Mouse (Mus musculus) T-cell, adult 2 months (primary cell): ENCODE results near the gene Pfkfb3.

ENCODE experiments used
- DNase-seq: peaks from one replicate; pipeline ENCODE4 v3.0.0; 2022; ENCODE audit warnings: low spot score

Pfkfb3 gene

GRCm38 (mm10) chr2:11428621-11429020 lies 125.3 kb downstream of the Pfkfb3 start:
- no peak for DNase-seq

DNA sequence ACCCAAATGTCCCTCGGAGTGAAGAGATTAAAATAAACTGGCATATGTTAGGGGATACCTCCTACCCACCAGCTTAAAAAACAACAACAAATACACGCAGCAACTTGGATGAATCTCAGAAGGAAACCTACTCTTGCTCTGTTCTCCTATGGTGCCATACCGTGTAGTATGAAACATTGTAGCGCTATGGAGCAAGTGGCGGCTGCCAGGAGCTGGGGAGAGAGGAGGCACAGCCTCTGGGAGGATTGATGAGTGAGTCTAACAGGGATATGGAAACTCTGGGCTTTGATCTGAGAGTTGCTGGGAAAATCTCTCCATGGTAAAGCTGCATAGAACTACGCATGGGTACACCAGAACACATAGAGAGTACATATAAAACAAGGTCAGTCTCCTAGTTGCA lies 126.3 kb downstream of the Pfkfb3 start:
- DNase-seq = no peak

GRCm38 (mm10) chr2:11426379-11426778 lies 127.5 kb downstream of the Pfkfb3 start:
- DNase-seq = no peak

DNA sequence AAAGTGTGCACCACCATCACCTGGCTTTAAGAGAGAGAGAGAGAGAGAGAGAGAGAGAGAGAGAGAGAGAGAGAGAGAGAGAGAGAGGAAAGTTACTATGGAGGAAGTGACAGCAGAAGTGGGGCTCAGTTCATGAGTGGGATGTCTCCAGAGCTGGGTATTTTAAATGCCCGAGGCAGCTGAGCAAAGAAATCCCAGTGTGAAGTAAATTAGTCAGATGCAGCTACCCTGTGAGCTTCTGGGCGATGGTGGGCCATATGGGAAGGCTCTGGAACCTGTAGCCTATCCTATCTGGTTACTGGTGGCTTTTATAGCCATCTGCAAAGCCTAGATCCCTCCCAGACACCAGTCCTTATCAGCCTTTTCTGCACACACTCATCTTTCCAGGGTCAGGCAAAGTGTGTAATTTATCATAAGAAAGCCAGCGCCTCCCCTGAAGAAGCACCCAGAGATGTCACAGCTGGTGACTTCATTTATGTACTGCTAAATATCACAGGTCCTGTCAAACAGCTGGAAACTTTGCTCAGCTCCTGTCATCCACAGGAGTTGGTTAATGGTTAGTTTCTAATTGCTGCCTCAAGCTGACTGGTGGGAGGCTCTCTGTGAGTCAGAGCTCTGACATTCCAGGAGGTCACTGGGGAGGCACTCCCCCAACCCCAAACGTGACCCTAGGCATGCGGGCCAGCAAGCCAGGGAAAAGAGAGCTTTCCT lies 128.3 kb downstream of the Pfkfb3 start:
- no peak for DNase-seq

DNA sequence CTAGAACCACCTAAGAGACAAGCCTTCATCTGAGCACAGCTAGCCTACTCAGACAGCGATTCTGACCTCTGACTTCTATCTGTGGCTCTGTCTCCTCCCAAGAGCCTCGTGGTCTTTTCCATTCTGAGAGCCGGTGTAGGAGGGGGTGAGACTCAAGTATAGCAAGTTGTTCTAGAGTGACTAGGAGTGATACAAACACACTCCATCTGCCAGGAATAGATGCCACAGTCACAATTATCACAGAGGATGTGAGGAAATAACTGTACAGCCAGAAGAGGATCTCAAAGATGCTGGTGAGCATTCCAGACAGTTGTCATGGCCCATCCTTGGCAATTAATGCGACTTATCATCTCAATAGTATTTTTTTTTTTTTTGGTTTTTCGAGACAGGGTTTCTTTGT lies 129.6 kb downstream of the Pfkfb3 start:
- DNase-seq = no peak

- DNase-seq = no peak
These were observed 130.5 kb downstream of the Pfkfb3 start for GRCm38 (mm10) chr2:11423421-11423820.

- no peak for DNase-seq
These were observed 131.5 kb downstream of the Pfkfb3 start for GRCm38 (mm10) chr2:11422384-11422783.
